Comparison of ENCODE assay signal across 11 mouse cellular contexts in genomic region chr7:113164719-113165118, GRCm38 (mm10). TPM values are rescaled to one million over a fixed set of nuclear protein-coding genes. Genes with fewer than 3 reads are reported as not detected.
DNase-seq lines count a peak whose midpoint lies in the region; ATAC-seq and TF ChIP-seq lines count a peak whose summit lies in the region.
"Had no signal": no experiment of that assay in that cellular context is flagged by ENCODE, and none has a peak within 500 bp of the region (broad histone marks: within the 10 kb centered on the region; RNA-seq: fewer than 3 reads in every experiment).

No protein-coding gene starts in this region.

- 38% methylated on average over 4 of the region's 4 CpGs for WGBS in kidney, postnatal 0 days
- 57% methylated on average over 4 of the region's 4 CpGs for whole genome bisulfite sequencing in kidney, embryonic 15.5 days
- WGBS in liver, postnatal 0 days (ENCODE audit: insufficient replicate concordance): 53% methylated on average over 4 of the region's 4 CpGs

- no peaks in the 10 kb centered on the region for H3K4me1 ChIP-seq in kidney, postnatal 0 days (replicated peaks; ENCODE audit: insufficient read depth, low read length)
- H3K4me1 ChIP-seq in kidney, embryonic 15.5 days: no peaks in the 10 kb centered on the region
- H3K4me1 ChIP-seq in liver, postnatal 0 days (ENCODE audit: insufficient read depth): no peaks in the 10 kb centered on the region
- H3K4me1 ChIP-seq: liver, embryonic 13.5 days had no signal

- no peaks in the 10 kb centered on the region for H3K9me3 ChIP-seq in kidney, postnatal 0 days (replicated peaks; ENCODE audit: low read length)
- no peaks in the 10 kb centered on the region for H3K9me3 ChIP-seq in kidney, embryonic 15.5 days (replicated peaks)
- no peaks in the 10 kb centered on the region for H3K9me3 ChIP-seq in liver, postnatal 0 days (ENCODE audit: low read length)
- H3K9me3 ChIP-seq: liver, embryonic 13.5 days had no signal

- H3K27ac ChIP-seq in kidney, postnatal 0 days: no peak overlapping the region
- no peak overlapping the region for H3K27ac ChIP-seq in kidney, embryonic 15.5 days
- no peak overlapping the region for H3K27ac ChIP-seq in liver, postnatal 0 days (ENCODE audit: low read depth)
- H3K27ac ChIP-seq: liver, embryonic 13.5 days had no signal

- intact Hi-C loops in left cerebral cortex, postnatal 36 days (cut with DNase I): loop anchor here (5.0 kb wide), 2 partner anchors 43 to 83 kb away; partner anchors contain the start of gene Arntl

- no peak for DNase-seq in frontal cortex, postnatal 14 days (ENCODE audit: low spot score in 2 of 2)
- peak; percentile 44 for DNase-seq in kidney, postnatal 0 days (ENCODE audit: low spot score)
- DNase-seq in 3T3-L1 (ENCODE audit: low read depth, low spot score): peak; percentile 78
- DNase-seq in left cerebral cortex, postnatal 36 days (ENCODE audit: low spot score in 2 of 2): peak; percentile 61 to 67
- DNase-seq in liver, postnatal 0 days: no peak
- DNase-seq in c-Kit-positive CD71-positive TER-119-positive erythroid progenitor cells, embryonic 14.5 days (ENCODE audit: low spot score): no peak
- DNase-seq: forebrain, postnatal 0 days; liver, embryonic 13.5 days; thymus, postnatal 14 days had no signal

- H3K9ac ChIP-seq in kidney, postnatal 0 days (ENCODE audit: low read depth, low read length): no peak overlapping the region
- H3K9ac ChIP-seq in kidney, embryonic 15.5 days: no peak overlapping the region
- H3K9ac ChIP-seq in liver, postnatal 0 days (replicated peaks): no peak overlapping the region
- H3K9ac ChIP-seq: forebrain, postnatal 0 days; liver, embryonic 13.5 days had no signal

- no peak overlapping the region for H3K4me3 ChIP-seq in kidney, postnatal 0 days (replicated peaks; ENCODE audit: low read depth, low read length)
- H3K4me3 ChIP-seq in kidney, embryonic 15.5 days (replicated peaks): no peak overlapping the region
- H3K4me3 ChIP-seq in liver, postnatal 0 days (ENCODE audit: low read depth, low read length): no peak overlapping the region
- H3K4me3 ChIP-seq: liver, embryonic 13.5 days had no signal

- no peak overlapping the region for H3K4me2 ChIP-seq in kidney, postnatal 0 days (ENCODE audit: low read length)
- no peak overlapping the region for H3K4me2 ChIP-seq in kidney, embryonic 15.5 days
- H3K4me2 ChIP-seq in liver, postnatal 0 days (ENCODE audit: low read depth, low read length): no peak overlapping the region
- H3K4me2 ChIP-seq: liver, embryonic 13.5 days had no signal

- H3K27me3 ChIP-seq in kidney, postnatal 0 days (ENCODE audit: insufficient read depth, low read length): no peaks in the 10 kb centered on the region
- no peaks in the 10 kb centered on the region for H3K27me3 ChIP-seq in kidney, embryonic 15.5 days
- H3K27me3 ChIP-seq in liver, postnatal 0 days (ENCODE audit: insufficient read depth, low read length): no peaks in the 10 kb centered on the region
- H3K27me3 ChIP-seq: liver, embryonic 13.5 days had no signal

- ATAC-seq in frontal cortex, adult (ENCODE audit: low TSS enrichment): peak; percentile 69
- no peak for ATAC-seq in kidney, postnatal 0 days (replicated peaks; ENCODE audit: low FRiP score, low read depth)
- ATAC-seq in kidney, embryonic 15.5 days (replicated peaks; ENCODE audit: low FRiP score): no peak
- no peak for ATAC-seq in liver, postnatal 0 days
- ATAC-seq: forebrain, postnatal 0 days had no signal

- H3K36me3 ChIP-seq in kidney, postnatal 0 days (ENCODE audit: insufficient read depth, low read length): no peaks in the 10 kb centered on the region
- H3K36me3 ChIP-seq in kidney, embryonic 15.5 days: no peaks in the 10 kb centered on the region
- H3K36me3 ChIP-seq in liver, postnatal 0 days (replicated peaks; ENCODE audit: insufficient read depth, low read length): no peaks in the 10 kb centered on the region
- H3K36me3 ChIP-seq: liver, embryonic 13.5 days had no signal

- no peak for TF ChIP-seq EP300 in liver, postnatal 0 days (IDR thresholded peaks at IDR 0.05; ENCODE audit: low read depth)

- no peak for TF ChIP-seq CTCF in kidney, postnatal 0 days (IDR thresholded peaks at IDR 0.05; ENCODE audit: low read depth)
- TF ChIP-seq CTCF in liver, postnatal 0 days (IDR thresholded peaks at IDR 0.05; ENCODE audit: low read depth): no peak

RNA-seq across cellular contexts. Expression of gene Arntl, which starts 42.5 kb away (rescaled TPM):
- 12.6 and 13.2 TPM in 2 replicates for polyA plus RNA-seq in kidney, postnatal 0 days (2015; fragmentation: Nextera tagmentation; extraction: Ambion mirVana)
- 9.3 and 10.1 TPM in 2 replicates for polyA plus RNA-seq in kidney, embryonic 15.5 days (2015; fragmentation: Nextera tagmentation; extraction: Ambion mirVana)
- 10 to 100 TPM; 34.9 to 39.3 TPM for total RNA-seq in left cerebral cortex, postnatal 36 days (2021)
- 7.0 and 8.9 TPM in 2 replicates for polyA plus RNA-seq in liver, postnatal 0 days (2015; fragmentation: Nextera tagmentation; extraction: Ambion mirVana)

Comparison
In these comparisons a context has a peak if more than half of its experiments do, and no peak if none do; other contexts are left out.
1. DNase-seq: peak in kidney, postnatal 0 days (single experiment), 3T3-L1 (single experiment) and left cerebral cortex, postnatal 36 days (2 of 2); none in frontal cortex, postnatal 14 days (0 of 2), liver, postnatal 0 days (single experiment) and c-Kit-positive CD71-positive TER-119-positive erythroid progenitor cells, embryonic 14.5 days (single experiment).